Mouse (Mus musculus): ENCODE results near the gene Otulinl. TPM values are rescaled to one million over a fixed set of nuclear protein-coding genes. Genes with fewer than 3 reads are reported as not detected.

Gene Otulinl
- total and polyA plus RNA-seq, 3 experiments = 0.84 to 2.5 (median 1.7) TPM

GRCm38 (mm10) chr15:27672259-27672658, 9.1 kb downstream of the Otulinl start:
- Histone ChIP-seq H3K4me1 (ENCODE audit: control insufficient read depth in 1 of 2, insufficient read depth in 2 of 2) (peaks cover 18 to 53% of the 10 kb centered on the region in 2 experiments), H3K4me2 (ENCODE audit: insufficient read depth, low read depth, poor library complexity, severe bottlenecking) (no peak overlapping the region), H3K9me3 (replicated peaks; ENCODE audit: low read length) (no peaks in the 10 kb centered on the region), H3K27me3 (replicated peaks) (no peaks in the 10 kb centered on the region), H3K79me2 (replicated peaks; ENCODE audit: control insufficient read depth, extremely low read depth, insufficient read depth, poor library complexity, severe bottlenecking) (no peaks in the 10 kb centered on the region), H3K27ac (ENCODE audit: insufficient read depth, low read depth) (no peak overlapping the region), H3K4me3 (replicated peaks in 1 of 3; ENCODE audit: low read depth in 2 of 3, low read length in 2 of 3, poor library complexity in 1 of 3) (no peak overlapping the region), H3K9ac (ENCODE audit: insufficient read depth, low read depth) (no peak overlapping the region), H3K36me3 (replicated peaks in 1 of 2; ENCODE audit: control insufficient read depth in 1 of 2, insufficient read depth in 1 of 2, low read length in 1 of 2) (no peaks in the 10 kb centered on the region)
- in situ Hi-C loops (cut with MboI; ENCODE audit: low pct_ligation_motif_present, low pct_unique_long_range_greater_than_20kb, low sequenced_read_pairs) = no loop called here
- TF ChIP-seq ZC3H11A (IDR thresholded peaks at IDR 0.05; ENCODE audit: low read depth, low read length) = no peak
- TF ChIP-seq EP300 (IDR thresholded peaks at IDR 0.05; ENCODE audit: low read length) = no peak
- TF ChIP-seq TBP (conservative IDR thresholded peaks at IDR 0.05; ENCODE audit: low read depth, low read length) = no peak
- TF ChIP-seq TCF12 (IDR thresholded peaks at IDR 0.05; ENCODE audit: low read depth, low read length) = no peak
- TF ChIP-seq ETS1 (conservative IDR thresholded peaks at IDR 0.05; ENCODE audit: low read depth, low read length) = no peak
- no peak for TF ChIP-seq BHLHE40 (IDR thresholded peaks at IDR 0.05; ENCODE audit: low read depth, low read length)
- no peak for TF ChIP-seq MAX (IDR thresholded peaks at IDR 0.05; ENCODE audit: low read length)
- TF ChIP-seq SMC3 (IDR thresholded peaks at IDR 0.05; ENCODE audit: low read depth, low read length) = no peak
- TF ChIP-seq RCOR1 (conservative IDR thresholded peaks at IDR 0.05; ENCODE audit: low read depth, low read length) = no peak
- no peak for TF ChIP-seq CHD2 (IDR thresholded peaks at IDR 0.05; ENCODE audit: low read length)
- no peak for TF ChIP-seq PAX5 (IDR thresholded peaks at IDR 0.05; ENCODE audit: low read length)
- TF ChIP-seq ELF1 (IDR thresholded peaks at IDR 0.05; ENCODE audit: low read depth, low read length) = no peak
- dilution Hi-C loops (cut with MboI; ENCODE audit: extremely low pct_ligation_motif_present, extremely low pct_unique_long_range_greater_than_20kb, low sequenced_read_pairs) = no loop called here
- no peak for DNase-seq (ENCODE audit: extremely low read depth)

GRCm38 (mm10) chr15:27671612-27672245, 9.7 kb downstream of the Otulinl start:
- Histone ChIP-seq H3K9me3 (replicated peaks; ENCODE audit: low read length) (no peaks in the 10 kb centered on the region), H3K27ac (ENCODE audit: insufficient read depth, low read depth) (no peak overlapping the region), H3K27me3 (replicated peaks) (no peaks in the 10 kb centered on the region), H3K4me1 (ENCODE audit: control insufficient read depth in 1 of 2, insufficient read depth in 2 of 2) (peaks cover 18 to 57% of the 10 kb centered on the region in 2 experiments), H3K79me2 (replicated peaks; ENCODE audit: control insufficient read depth, extremely low read depth, insufficient read depth, poor library complexity, severe bottlenecking) (no peaks in the 10 kb centered on the region), H3K36me3 (replicated peaks in 1 of 2; ENCODE audit: control insufficient read depth in 1 of 2, insufficient read depth in 1 of 2, low read length in 1 of 2) (no peaks in the 10 kb centered on the region), H3K4me2 (ENCODE audit: insufficient read depth, low read depth, poor library complexity, severe bottlenecking) (no peak overlapping the region), H3K4me3 (replicated peaks in 1 of 3; ENCODE audit: low read depth in 2 of 3, low read length in 2 of 3, poor library complexity in 1 of 3) (no peak overlapping the region), H3K9ac (ENCODE audit: insufficient read depth, low read depth) (no peak overlapping the region)
- dilution Hi-C loops (cut with MboI; ENCODE audit: extremely low pct_ligation_motif_present, extremely low pct_unique_long_range_greater_than_20kb, low sequenced_read_pairs) (no loop called here), in situ Hi-C loops (cut with MboI; ENCODE audit: low pct_ligation_motif_present, low pct_unique_long_range_greater_than_20kb, low sequenced_read_pairs) (no loop called here)
- DNase-seq (ENCODE audit: extremely low read depth) = no peak
- no peak for TF ChIP-seq MXI1 (IDR thresholded peaks at IDR 0.05; ENCODE audit: low read depth, low read length)
- no peak for TF ChIP-seq IRF4 (IDR thresholded peaks at IDR 0.05; ENCODE audit: low read depth, low read length)
- no peak for TF ChIP-seq CHD1 (IDR thresholded peaks at IDR 0.05; ENCODE audit: low read depth, low read length)
- TF ChIP-seq ZKSCAN1 (IDR thresholded peaks at IDR 0.05; ENCODE audit: borderline replicate concordance, low read depth, low read length) = no peak
- TF ChIP-seq ELF1 (IDR thresholded peaks at IDR 0.05; ENCODE audit: low read depth, low read length) = no peak
- no peak for TF ChIP-seq MEF2A (IDR thresholded peaks at IDR 0.05; ENCODE audit: borderline replicate concordance, low read depth, low read length)
- no peak for TF ChIP-seq TBP (conservative IDR thresholded peaks at IDR 0.05; ENCODE audit: low read depth, low read length)
- no peak for TF ChIP-seq RCOR1 (conservative IDR thresholded peaks at IDR 0.05; ENCODE audit: low read depth, low read length)
- no peak for TF ChIP-seq POLR2A (IDR thresholded peaks at IDR 0.05; ENCODE audit: low read depth, low read length)
- no peak for TF ChIP-seq EP300 (IDR thresholded peaks at IDR 0.05; ENCODE audit: low read length)
